Comparison of ENCODE assay signal across 19 mouse cellular contexts in the genomic region with DNA sequence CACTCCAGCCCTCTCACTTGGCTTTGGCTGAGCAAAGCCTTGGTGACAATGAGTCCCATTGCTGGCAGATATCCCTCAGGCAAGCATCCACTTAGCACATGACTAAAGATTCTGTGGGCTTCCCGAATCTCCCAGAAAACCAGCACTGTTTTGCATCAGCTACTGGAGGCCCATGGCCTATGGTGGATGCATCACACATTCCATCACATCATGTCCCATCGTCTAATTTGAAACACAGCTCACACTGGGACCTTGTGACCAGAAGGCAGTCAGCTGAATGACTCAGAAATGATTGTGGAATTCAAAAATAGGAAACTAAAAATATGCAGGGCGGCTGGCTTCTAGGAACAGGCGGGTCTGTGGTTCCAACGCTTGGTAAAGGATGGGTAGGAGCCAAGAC. TPM values are rescaled to one million over a fixed set of nuclear protein-coding genes. Genes with fewer than 3 reads are reported as not detected.
DNase-seq lines count a peak whose midpoint lies in the region; ATAC-seq lines count a peak whose summit lies in the region.
"Had no signal": no experiment of that assay in that cellular context is flagged by ENCODE, and none has a peak within 500 bp of the region (broad histone marks: within the 10 kb centered on the region; RNA-seq: fewer than 3 reads in every experiment).

No protein-coding gene starts in this region.

- no peak overlapping the region for H3K9ac ChIP-seq in intestine, embryonic 16.5 days (ENCODE audit: low read depth, low read length)
- H3K9ac ChIP-seq: forebrain, embryonic 13.5 days; limb, embryonic 13.5 days; lung, embryonic 15.5 days; midbrain, embryonic 12.5 days; neural tube, embryonic 12.5 days had no signal

- H3K36me3 ChIP-seq in intestine, embryonic 16.5 days (ENCODE audit: control insufficient read depth, insufficient read depth, low read length), result 0 out of 2 replicates have a peak, but pooled peaks cover 6% of the 10 kb centered on the region

- no peak overlapping the region for H3K4me3 ChIP-seq in intestine, embryonic 16.5 days (ENCODE audit: low read length)
- H3K4me3 ChIP-seq: embryonic facial prominence, embryonic 10.5 days; forebrain, embryonic 13.5 days; limb, embryonic 13.5 days; lung, embryonic 15.5 days; midbrain, embryonic 12.5 days; neural tube, embryonic 12.5 days had no signal

- no peak overlapping the region for H3K27ac ChIP-seq in intestine, embryonic 16.5 days (ENCODE audit: low read length)
- H3K27ac ChIP-seq: embryonic facial prominence, embryonic 10.5 days; forebrain, embryonic 13.5 days; limb, embryonic 13.5 days; lung, embryonic 15.5 days; midbrain, embryonic 12.5 days; neural tube, embryonic 12.5 days had no signal

- 87% methylated on average over 5 of the region's 5 CpGs for WGBS in intestine, embryonic 16.5 days

- no peaks in the 10 kb centered on the region for H3K9me3 ChIP-seq in intestine, embryonic 16.5 days (ENCODE audit: control insufficient read depth, low read length)
- H3K9me3 ChIP-seq: embryonic facial prominence, embryonic 10.5 days; forebrain, embryonic 13.5 days; limb, embryonic 13.5 days; lung, embryonic 15.5 days; midbrain, embryonic 12.5 days; neural tube, embryonic 12.5 days had no signal

- ATAC-seq in intestine, embryonic 16.5 days, result no peak
- ATAC-seq: CD4-positive, CD25-positive, alpha-beta regulatory T cell, adult 4 months; forebrain, embryonic 13.5 days; inflammation-experienced regulatory T-cells, adult 6 months had no signal

- intact Hi-C loops in left cerebral cortex, postnatal 14 days (cut with DNase I), result no loop called here
- intact Hi-C loops in heart, postnatal 14 days (cut with DNase I), result no loop called here

- peak; percentile 37 to 49 for DNase-seq in frontal cortex, adult 2 months (ENCODE audit: extremely low spot score in 1 of 2, low spot score in 1 of 2)
- DNase-seq in frontal cortex, postnatal 14 days (ENCODE audit: low spot score in 2 of 2), result no peak
- DNase-seq in left cerebral cortex, postnatal 14 days (ENCODE audit: low spot score in 2 of 2), result peak; percentile 27 to 61
- no peak for DNase-seq in left cerebral cortex, adult 11 months (ENCODE audit: low spot score)
- peak; percentile 13 for DNase-seq in adipocyte (ENCODE audit: low spot score)
- DNase-seq in heart, postnatal 14 days, result peak; percentile 20 to 29
- DNase-seq in spleen, adult 12 weeks (ENCODE audit: low spot score), result no peak
- DNase-seq: cerebellum, adult 9-10 months; kidney, postnatal 25 days; thymus, postnatal 36 days had no signal

- H3K27me3 ChIP-seq in intestine, embryonic 16.5 days (replicated peaks; ENCODE audit: control insufficient read depth, insufficient read depth, low read length), result no peaks in the 10 kb centered on the region
- H3K27me3 ChIP-seq: forebrain, embryonic 13.5 days; limb, embryonic 13.5 days; lung, embryonic 15.5 days; midbrain, embryonic 12.5 days; neural tube, embryonic 12.5 days had no signal

- H3K4me2 ChIP-seq in intestine, embryonic 16.5 days (ENCODE audit: low read depth, low read length), result no peak overlapping the region
- H3K4me2 ChIP-seq: forebrain, embryonic 13.5 days; limb, embryonic 13.5 days; lung, embryonic 15.5 days; midbrain, embryonic 12.5 days; neural tube, embryonic 12.5 days had no signal

- H3K4me1 ChIP-seq in intestine, embryonic 16.5 days (ENCODE audit: control insufficient read depth, insufficient read depth, low read length), result peaks cover 13% of the 10 kb centered on the region

RNA-seq across cellular contexts. Expression of gene Fadd, which starts 4.4 kb away (rescaled TPM):
- 2.5 and 2.6 TPM in 2 replicates for polyA plus RNA-seq in frontal cortex, adult 2 months (2012; rRNA removed)
- total RNA-seq in left cerebral cortex, postnatal 14 days (2021), result 1 to 10 TPM; 2.0 to 2.3 TPM
- total RNA-seq in heart, postnatal 14 days (2021), result 1 to 10 TPM; 7.0 to 7.2 TPM
- 13.8 and 13.9 TPM in 2 replicates for polyA plus RNA-seq in intestine, embryonic 16.5 days (2015; fragmentation: Nextera tagmentation; extraction: Ambion mirVana)

RNA-seq across cellular contexts. Expression of gene Ppfia1, which starts 24.3 kb away (rescaled TPM):
- 44.0 and 49.3 TPM in 2 replicates for polyA plus RNA-seq in frontal cortex, adult 2 months (2012; rRNA removed)
- total RNA-seq in left cerebral cortex, postnatal 14 days (2021), result 10 to 100 TPM; 33.0 to 34.6 TPM
- total RNA-seq in heart, postnatal 14 days (2021), result 10 to 100 TPM; 46.3 to 54.8 TPM
- 13.8 TPM in 2 replicates for polyA plus RNA-seq in intestine, embryonic 16.5 days (2015; fragmentation: Nextera tagmentation; extraction: Ambion mirVana)

Comparison
In these comparisons a context has a peak if more than half of its experiments do, and no peak if none do; other contexts are left out.
1. DNase-seq: peak in frontal cortex, adult 2 months (2 of 2), left cerebral cortex, postnatal 14 days (2 of 2), adipocyte (single experiment) and heart, postnatal 14 days (2 of 2); none in frontal cortex, postnatal 14 days (0 of 2), left cerebral cortex, adult 11 months (single experiment) and spleen, adult 12 weeks (single experiment).